Mouse (Mus musculus): ENCODE measurements around the gene Gm10720.
A peak's percentile ranks its signal among the peaks of the same experiment; 100 is the strongest.
"Not testable (repeated sequence)": the region's sequence is repeated elsewhere in the genome, so short reads cannot be mapped to it uniquely, and the experiment has no call there.

Gene Gm10720

DNA sequence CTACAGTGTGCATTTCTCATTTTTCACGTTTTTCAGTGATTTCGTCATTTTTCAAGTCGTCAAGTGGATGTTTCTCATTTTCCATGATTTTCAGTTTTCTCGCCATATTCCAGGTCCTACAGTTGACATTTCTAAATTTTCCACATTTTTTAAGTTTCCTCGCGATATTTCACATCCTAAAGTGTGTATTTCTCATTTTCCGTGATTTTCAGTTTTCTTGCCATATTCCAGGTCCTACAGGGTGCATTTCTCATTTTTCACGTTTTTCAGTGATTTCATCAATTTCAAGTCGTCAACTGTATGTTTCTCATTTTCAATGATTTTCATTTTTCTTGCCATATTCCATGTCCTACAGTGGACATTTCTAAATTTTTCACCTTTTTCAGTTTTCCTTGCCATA is at the start of gene Gm10720:
TSS of gene Gm10720 (plus strand) at position 301 of the 400 bp plus-strand sequence.
- DNase-seq, result not testable (repeated sequence)

DNA sequence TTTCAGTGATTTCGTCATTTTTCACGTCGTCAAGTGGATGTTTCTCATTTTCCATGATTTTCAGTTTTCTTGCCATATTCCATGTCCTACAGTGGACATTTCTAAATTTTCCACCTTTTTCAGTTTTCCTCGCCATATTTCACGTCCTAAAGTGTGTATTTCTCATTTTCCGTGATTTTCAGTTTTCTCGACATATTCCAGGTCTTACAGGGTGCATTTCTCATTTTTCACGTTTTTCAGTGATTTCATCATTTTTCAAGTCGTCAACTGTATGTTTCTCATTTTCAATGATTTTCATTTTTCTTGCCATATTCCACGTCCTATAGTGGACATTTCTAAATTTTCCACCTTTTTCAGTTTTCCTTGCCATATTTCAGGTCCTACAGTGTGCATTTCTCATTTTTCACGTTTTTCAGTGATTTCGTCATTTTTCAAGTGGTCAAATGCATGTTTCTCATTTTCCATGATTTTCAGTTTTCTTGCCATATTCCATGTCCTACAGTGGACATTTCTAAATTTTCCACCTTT is 14.9 kb upstream of the Gm10720 start, which contains the start of gene Gm10722:
TSS of gene Gm10722 (plus strand) at position 478 of the 528 bp plus-strand sequence.
- peak; percentile 10 to 21 for DNase-seq

DNA sequence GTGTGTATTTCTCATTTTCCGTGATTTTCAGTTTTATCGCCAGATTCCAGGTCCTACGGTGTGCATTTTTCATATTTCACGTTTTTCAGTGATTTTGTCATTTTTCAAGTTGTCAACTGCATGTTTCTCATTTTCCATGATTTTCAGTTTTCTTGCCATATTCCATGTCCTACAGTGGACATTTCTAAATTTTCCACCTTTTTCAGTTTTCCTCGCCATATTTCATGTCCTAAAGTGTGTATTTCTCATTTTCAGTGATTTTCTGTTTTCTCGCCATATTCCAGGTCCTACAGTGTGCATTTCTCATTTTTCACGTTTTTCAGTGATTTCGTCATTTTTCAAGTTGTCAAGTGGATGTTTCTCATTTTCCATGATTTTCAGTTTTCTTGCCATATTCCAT is 14.4 kb upstream of the Gm10720 start:
- not testable (repeated sequence) for DNase-seq

DNA sequence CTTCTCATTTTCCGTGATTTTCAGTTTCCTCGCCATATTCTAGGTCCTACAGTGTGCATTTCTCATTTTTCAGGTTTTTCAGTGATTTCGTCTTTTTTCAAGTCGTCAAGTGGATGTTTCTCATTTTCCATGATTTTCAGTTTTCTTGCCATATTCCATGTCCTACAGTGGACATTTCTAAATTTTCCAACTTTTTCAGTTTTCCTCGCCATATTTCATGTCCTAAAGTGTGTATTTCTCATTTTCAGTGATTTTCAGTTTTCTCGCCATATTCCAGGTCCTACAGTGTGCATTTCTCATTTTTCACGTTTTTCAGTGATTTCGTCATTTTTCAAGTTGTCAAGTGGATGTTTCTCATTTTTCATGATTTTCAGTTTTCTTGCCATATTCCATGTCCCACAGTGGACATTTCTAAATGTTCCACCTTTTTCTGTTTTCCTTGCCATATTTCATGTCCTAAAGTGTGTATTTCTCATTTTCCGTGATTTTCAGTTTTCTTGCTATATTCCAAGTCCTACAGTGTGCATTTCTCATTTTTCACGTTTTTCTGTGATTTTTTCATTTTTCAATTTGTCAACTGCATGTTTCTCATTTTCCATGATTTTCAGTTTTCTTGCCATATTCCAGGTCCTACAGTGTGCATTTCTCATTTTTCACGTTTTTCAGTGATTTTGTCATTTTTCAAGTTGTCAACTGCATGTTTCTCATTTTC is 13.3 kb upstream of the Gm10720 start:
- peak; percentile 87 to 100 for DNase-seq

DNA sequence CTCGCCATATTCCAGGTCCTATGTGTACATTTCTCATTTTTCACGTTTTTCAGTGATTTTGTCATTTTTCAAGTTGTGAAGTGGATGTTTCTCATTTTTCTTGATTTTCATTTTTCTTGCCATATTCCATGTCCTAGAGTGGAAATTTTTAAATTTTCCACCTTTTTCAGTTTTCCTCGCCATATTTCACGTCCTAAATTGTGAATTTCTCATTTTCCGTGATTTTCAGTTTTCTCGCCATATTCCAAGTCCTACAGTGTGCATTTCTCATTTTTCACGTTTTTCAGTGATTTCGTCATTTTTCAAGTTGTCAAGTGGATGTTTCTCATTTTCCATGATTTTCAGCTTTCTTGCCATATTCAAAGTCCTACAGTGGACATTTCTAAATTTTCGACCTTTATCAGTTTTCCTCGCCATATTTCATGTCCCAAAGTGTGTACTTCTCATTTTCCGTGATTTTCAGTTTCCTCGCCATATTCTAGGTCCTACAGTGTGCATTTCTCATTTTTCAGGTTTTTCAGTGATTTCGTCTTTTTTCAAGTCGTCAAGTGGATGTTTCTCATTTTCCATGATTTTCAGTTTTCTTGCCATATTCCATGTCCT is 12.6 kb upstream of the Gm10720 start, which contains the start of gene Gm11168:
TSS of gene Gm11168 (plus strand) at position 553 of the 603 bp plus-strand sequence.
- peak; percentile 1 to 13 for DNase-seq

DNA sequence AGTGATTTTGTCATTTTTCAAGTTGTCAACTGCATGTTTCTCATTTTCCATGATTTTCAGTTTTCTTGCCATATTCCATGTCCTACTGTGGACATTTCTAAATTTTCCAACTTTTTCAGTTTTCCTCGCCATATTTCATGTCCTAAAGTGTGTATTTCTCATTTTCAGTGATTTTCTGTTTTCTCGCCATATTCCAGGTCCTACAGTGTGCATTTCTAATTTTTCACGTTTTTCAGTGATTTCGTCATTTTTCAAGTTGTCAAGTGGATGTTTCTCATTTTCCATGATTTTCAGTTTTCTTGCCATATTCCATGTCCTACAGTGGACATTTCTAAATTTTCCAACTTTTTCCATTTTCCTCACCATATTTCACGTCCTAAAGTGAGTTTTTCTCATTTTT is 9.3 kb upstream of the Gm10720 start:
- DNase-seq, result not testable (repeated sequence)

DNA sequence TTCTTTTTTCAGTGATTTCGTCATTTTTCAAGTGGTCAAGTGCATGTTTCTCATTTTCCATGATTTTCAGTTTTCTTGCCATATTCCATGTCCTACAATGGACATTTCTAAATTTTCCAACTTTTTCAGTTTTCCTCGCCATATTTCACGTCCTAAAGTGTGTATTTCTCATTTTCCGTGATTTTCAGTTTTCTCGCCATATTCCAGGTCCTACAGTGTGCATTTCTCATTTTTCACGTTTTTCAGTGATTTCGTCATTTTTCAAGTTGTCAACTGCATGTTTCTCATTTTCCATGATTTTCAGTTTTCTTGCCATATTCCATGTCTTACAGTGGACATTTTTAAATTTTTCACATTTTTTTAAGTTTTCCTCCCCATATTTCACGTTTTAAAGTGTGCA is 8.8 kb upstream of the Gm10720 start:
- not testable (repeated sequence) for DNase-seq

DNA sequence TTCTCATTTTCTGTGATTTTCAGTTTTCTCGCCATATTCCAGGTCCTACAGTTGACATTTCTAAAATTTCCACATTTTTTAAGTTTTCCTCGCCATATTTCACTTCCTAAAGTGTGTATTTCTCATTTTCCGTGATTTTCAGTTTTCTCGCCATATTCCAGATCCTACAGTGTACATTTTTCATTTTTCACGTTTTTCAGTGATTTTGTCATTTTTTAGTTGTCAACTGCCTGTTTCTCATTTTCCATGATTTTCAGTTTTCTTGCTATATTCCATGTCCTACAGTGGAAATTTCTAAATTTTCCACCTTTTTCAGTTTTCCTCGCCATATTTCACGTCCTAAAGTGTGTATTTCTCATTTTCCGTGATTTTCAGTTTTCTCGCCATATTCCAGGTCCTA is 8.2 kb upstream of the Gm10720 start:
- DNase-seq, result peak in 1 of 2 experiments; percentile 1

DNA sequence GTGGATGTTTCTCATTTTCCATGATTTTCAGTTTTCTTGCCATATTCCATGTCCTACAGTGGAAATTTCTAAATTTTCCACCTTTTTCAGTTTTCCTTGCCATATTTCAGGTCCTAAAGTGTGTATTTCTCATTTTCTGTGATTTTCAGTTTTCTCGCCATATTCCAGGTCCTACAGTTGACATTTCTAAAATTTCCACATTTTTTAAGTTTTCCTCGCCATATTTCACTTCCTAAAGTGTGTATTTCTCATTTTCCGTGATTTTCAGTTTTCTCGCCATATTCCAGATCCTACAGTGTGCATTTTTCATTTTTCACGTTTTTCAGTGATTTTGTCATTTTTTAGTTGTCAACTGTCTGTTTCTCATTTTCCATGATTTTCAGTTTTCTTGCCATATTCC is 6.1 kb upstream of the Gm10720 start:
- not testable (repeated sequence) for DNase-seq

DNA sequence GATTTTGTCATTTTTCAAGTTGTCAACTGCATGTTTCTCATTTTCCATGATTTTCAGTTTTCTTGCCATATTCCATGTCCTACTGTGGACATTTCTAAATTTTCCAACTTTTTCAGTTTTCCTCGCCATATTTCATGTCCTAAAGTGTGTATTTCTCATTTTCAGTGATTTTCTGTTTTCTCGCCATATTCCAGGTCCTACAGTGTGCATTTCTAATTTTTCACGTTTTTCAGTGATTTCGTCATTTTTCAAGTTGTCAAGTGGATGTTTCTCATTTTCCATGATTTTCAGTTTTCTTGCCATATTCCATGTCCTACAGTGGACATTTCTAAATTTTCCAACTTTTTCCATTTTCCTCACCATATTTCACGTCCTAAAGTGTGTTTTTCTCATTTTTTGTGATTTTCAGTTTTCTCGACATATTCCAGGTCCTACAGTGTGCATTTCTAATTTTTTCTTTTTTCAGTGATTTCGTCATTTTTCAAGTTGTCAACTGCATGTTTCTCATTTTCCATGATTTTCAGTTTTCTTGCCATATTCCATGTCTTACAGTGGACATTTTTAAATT is 3.3 kb upstream of the Gm10720 start:
- DNase-seq, result not testable (repeated sequence)

DNA sequence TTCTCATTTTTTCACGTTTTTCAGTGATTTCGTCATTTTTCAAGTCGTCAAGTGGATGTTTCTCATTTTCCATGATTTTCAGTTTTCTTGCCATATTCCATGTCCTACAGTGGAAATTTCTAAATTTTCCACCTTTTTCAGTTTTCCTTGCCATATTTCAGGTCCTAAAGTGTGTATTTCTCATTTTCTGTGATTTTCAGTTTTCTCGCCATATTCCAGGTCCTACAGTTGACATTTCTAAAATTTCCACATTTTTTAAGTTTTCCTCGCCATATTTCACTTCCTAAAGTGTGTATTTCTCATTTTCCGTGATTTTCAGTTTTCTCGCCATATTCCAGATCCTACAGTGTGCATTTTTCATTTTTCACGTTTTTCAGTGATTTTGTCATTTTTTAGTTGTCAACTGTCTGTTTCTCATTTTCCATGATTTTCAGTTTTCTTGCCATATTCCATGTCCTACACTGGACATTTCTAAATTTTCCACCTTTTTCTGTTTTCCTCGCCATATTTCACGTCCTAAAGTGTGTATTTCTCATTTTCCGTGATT is 2.6 kb upstream of the Gm10720 start, which contains the start of gene Gm10721:
TSS of gene Gm10721 (plus strand) at position 408 of the 547 bp plus-strand sequence.
- DNase-seq, result not testable (repeated sequence)

DNA sequence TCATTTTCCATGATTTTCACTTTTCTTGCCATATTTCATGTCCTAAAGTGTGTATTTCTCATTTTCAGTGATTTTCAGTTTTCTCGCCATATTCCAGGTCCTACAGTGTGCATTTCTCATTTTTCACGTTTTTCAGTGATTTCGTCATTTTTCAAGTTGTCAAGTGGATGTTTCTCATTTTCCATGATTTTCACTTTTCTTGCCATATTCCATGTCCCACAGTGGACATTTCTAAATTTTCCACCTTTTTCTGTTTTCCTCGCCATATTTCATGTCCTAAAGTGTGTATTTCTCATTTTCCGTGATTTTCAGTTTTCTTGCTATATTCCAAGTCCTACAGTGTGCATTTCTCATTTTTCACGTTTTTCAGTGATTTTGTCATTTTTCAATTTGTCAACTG is 442 bp downstream of the Gm10720 start:
- peak in 1 of 2 experiments; percentile 13 for DNase-seq

DNA sequence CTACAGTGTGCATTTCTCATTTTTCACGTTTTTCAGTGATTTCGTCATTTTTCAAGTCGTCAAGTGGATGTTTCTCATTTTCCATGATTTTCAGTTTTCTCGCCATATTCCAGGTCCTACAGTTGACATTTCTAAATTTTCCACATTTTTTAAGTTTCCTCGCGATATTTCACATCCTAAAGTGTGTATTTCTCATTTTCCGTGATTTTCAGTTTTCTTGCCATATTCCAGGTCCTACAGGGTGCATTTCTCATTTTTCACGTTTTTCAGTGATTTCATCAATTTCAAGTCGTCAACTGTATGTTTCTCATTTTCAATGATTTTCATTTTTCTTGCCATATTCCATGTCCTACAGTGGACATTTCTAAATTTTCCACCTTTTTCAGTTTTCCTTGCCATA is 1.7 kb downstream of the Gm10720 start, which contains the start of gene Gm10719:
TSS of gene Gm10719 (plus strand) at position 301 of the 400 bp plus-strand sequence.
- DNase-seq, result not testable (repeated sequence)

DNA sequence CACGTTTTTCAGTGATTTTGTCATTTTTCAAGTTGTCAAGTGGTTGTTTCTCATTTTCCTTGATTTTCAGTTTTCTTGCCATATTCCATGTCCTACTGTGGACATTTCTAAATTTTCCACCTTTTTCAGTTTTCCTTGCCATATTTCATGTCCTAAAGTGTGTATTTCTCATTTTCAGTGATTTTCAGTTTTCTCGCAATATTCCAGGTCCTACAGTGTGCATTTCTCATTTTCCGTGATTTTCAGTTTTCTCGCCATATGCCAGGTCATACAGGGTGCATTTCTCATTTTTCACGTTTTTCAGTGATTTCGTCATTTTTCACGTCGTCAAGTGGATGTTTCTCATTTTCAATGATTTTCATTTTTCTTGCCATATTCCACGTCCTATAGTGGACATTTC is 3.5 kb downstream of the Gm10720 start:
- peak; percentile 96 to 100 for DNase-seq

DNA sequence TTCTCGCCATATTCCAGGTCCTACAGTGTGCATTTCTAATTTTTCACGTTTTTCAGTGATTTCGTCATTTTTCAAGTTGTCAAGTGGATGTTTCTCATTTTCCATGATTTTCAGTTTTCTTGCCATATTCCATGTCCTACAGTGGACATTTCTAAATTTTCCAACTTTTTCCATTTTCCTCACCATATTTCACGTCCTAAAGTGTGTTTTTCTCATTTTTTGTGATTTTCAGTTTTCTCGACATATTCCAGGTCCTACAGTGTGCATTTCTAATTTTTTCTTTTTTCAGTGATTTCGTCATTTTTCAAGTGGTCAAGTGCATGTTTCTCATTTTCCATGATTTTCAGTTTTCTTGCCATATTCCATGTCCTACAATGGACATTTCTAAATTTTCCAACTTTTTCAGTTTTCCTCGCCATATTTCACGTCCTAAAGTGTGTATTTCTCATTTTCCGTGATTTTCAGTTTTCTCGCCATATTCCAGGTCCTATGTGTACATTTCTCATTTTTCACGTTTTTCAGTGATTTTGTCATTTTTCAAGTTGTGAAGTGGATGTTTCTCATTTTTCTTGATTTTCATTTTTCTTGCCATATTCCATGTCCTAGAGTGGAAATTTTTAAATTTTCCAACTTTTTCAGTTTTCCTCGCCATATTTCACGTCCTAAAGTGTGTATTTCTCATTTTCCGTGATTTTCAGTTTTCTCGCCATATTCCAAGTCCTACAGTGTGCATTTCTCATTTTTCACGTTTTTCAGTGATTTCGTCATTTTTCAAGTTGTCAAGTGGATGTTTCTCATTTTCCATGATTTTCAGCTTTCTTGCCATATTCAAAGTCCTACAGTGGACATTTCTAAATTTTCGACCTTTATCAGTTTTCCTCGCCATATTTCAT is 4.6 kb downstream of the Gm10720 start:
- DNase-seq, result peak; percentile 47 to 79

DNA sequence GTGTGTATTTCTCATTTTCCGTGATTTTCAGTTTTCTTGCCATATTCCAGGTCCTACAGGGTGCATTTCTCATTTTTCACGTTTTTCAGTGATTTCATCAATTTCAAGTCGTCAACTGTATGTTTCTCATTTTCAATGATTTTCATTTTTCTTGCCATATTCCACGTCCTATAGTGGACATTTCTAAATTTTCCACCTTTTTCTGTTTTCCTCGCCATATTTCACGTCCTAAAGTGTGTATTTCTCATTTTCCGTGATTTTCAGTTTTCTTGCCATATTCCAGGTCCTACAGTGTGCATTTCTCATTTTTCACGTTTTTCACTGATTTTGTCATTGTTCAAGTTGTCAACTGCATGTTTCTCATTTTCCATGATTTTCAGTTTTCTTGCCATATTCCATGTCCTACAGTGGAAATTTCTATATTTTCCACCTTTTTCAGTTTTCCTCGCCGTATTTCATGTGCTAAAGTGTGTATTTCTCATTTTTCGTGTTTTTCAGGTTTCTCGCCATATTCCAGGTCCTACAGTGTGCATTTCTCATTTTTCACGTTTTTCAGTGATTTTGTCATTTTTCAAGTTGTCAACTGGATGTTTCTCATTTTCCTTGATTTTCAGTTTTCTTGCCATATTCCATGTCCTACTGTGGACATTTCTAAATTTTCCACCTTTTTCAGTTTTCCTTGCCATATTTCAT is 7.0 kb downstream of the Gm10720 start:
- not testable (repeated sequence) for DNase-seq

DNA sequence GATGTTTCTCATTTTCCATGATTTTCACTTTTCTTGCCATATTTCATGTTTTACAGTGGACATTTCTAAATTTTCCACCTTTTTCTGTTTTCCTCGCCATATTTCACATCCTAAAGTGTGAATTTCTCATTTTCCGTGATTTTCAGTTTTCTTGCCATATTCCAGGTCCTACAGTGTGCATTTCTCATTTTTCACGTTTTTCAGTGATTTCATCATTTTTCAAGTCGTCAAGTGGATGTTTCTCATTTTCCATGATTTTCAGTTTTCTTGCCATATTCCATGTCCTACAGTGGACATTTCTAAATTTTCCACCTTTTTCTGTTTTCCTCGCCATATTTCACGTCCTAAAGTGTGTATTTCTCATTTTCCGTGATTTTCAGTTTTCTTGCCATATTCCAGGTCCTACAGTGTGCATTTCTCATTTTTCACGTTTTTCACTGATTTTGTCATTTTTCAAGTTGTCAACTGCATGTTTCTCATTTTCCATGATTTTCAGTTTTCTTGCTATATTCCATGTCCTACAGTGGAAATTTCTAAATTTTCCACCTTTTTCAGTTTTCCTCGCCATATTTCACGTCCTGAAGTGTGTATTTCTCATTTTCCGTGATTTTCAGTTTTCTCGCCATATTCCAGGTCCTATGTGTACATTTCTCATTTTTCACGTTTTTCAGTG is 8.0 kb downstream of the Gm10720 start, which contains the start of gene Gm10718:
TSS of gene Gm10718 (plus strand) at position 236 of the 673 bp plus-strand sequence.
- DNase-seq, result peak; percentile 1 to 24

DNA sequence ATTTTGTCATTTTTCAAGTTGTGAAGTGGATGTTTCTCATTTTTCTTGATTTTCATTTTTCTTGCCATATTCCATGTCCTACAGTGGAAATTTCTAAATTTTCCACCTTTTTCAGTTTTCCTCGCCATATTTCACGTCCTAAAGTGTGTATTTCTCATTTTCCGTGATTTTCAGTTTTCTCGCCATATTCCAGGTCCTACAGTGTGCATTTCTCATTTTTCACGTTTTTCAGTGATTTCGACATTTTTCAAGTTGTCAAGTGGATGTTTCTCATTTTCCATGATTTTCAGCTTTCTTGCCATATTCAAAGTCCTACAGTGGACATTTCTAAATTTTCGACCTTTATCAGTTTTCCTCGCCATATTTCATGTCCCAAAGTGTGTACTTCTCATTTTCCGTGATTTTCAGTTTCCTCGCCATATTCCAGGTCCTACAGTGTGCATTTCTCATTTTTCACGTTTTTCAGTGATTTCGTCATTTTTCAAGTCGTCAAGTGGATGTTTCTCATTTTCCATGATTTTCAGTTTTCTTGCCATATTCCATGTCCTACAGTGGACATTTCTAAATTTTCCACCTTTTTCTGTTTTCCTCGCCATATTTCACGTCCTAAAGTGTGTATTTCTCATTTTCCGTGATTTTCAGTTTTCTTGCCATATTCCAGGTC is 8.7 kb downstream of the Gm10720 start:
- DNase-seq, result not testable (repeated sequence)

DNA sequence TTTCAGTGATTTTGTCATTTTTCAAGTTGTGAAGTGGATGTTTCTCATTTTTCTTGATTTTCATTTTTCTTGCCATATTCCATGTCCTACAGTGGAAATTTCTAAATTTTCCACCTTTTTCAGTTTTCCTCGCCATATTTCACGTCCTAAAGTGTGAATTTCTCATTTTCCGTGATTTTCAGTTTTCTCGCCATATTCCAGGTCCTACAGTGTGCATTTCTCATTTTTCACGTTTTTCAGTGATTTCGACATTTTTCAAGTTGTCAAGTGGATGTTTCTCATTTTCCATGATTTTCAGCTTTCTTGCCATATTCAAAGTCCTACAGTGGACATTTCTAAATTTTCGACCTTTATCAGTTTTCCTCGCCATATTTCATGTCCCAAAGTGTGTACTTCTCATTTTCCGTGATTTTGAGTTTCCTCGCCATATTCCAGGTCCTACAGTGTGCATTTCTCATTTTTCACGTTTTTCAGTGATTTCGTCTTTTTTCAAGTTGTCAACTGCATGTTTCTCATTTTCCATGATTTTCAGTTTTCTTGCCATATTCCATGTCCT is 9.5 kb downstream of the Gm10720 start, which contains the start of gene Gm10717:
TSS of gene Gm10717 (plus strand) at position 506 of the 556 bp plus-strand sequence.
- not testable (repeated sequence) for DNase-seq
